Mouse (Mus musculus): Measurements from ENCODE around the gene Gm37240. TPM values are rescaled to one million over a fixed set of nuclear protein-coding genes. Genes with fewer than 3 reads are reported as not detected.
A peak's percentile ranks its signal among the peaks of the same experiment; 100 is the strongest.

Gm37240 gene
- polyA plus RNA-seq, 1 experiment from 2014 or later = 0.21 TPM

DNA sequence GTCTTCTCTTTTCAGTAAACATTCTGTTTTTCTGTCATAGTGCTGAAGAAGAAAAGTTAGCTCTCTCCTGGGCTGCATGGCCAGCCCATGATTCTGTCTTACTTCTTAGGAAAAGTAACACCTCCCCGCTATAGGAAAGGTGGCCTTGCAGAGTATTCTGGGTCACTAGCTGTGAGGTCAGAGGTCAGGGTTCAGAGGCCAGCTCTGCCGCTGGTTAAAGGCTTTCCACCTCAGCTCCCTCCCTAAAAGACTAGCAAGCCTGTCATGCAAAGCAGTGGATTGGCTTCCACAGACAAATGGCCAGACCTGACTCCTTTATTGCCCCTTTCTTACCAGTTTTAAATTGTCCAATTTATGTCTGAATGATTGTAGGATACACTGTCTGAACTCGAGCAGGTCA, 23.3 kb downstream of the Gm37240 start:
- WGBS (ENCODE audit: insufficient replicate concordance) = 45% methylated on average over 3 of the region's 3 CpGs
- Histone ChIP-seq H3K9me3 (replicated peaks) (no peaks in the 10 kb centered on the region), H3K4me1 (replicated peaks) (no peaks in the 10 kb centered on the region; the same call in 1 of the 2 replicates), H3K27me3 (no peaks in the 10 kb centered on the region), H3K4me3 (replicated peaks) (no peak overlapping the region), H3K9ac (no peak overlapping the region), H3K27ac (no peak overlapping the region), H3K4me2 (no peak overlapping the region), H3K36me3 (no peaks in the 10 kb centered on the region)
- DNase-seq (no peak), ATAC-seq (ENCODE audit: low read depth) (no peak)

DNA sequence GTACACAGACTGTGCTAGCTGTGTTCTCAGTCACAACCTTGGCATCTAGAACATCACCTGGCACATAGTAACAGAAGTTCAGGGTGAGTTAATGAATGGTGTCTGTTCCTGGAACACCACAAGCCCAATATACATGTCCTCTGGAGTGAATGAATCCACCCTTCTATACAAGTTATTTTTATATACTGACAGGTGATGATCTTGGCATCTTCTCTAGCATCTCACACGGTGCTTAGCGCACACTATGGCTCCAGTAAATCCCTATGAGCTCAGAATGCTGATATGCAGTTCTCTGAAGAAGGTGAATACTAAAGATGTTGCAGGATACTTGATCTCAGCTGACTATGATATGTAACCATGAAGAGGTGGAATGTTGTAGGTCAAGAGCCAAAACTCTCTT, 24.4 kb downstream of the Gm37240 start:
- ATAC-seq (ENCODE audit: low read depth) = no peak

DNA sequence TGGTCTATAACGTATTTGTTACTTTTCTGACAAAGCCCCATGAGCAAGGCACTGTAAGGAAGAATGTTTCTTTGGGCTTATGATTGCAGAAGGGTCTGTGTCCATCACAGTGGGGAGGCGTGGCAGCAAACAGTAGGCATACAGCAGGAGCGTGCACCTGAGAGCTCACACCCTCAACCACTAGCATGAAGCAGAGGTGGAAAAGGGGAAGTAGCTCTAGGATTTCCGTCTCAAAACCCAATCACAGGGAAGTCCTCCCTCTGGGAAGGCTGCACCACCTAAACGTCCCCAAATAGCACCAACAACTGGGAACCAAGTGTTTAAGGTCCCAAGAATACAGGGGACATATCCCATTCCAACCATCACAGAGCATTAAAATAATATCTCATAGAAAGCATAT, 26.3 kb downstream of the Gm37240 start:
- no peaks in the 10 kb centered on the region for H3K36me3 ChIP-seq
- H3K9ac ChIP-seq = no peak overlapping the region
- H3K4me2 ChIP-seq = no peak overlapping the region
- H3K27me3 ChIP-seq = no peaks in the 10 kb centered on the region
- H3K4me1 ChIP-seq (replicated peaks) = peaks cover 28% of the 10 kb centered on the region
- WGBS (ENCODE audit: insufficient replicate concordance) = 38% methylated on average over 5 of the region's 5 CpGs
- ATAC-seq (ENCODE audit: low read depth) = no peak
- no peak overlapping the region for H3K27ac ChIP-seq
- H3K9me3 ChIP-seq (replicated peaks) = no peaks in the 10 kb centered on the region
- H3K4me3 ChIP-seq (replicated peaks) = no peak overlapping the region
- no peak for DNase-seq

More for the DNA sequence above, 24.4 kb downstream of the Gm37240 start:
- Histone ChIP-seq H3K9ac (no peak overlapping the region), H3K27me3 (no peaks in the 10 kb centered on the region), H3K4me1 (replicated peaks) (peaks cover 10% of the 10 kb centered on the region), H3K36me3 (no peaks in the 10 kb centered on the region), H3K9me3 (replicated peaks) (no peaks in the 10 kb centered on the region), H3K4me2 (no peak overlapping the region), H3K27ac (no peak overlapping the region), H3K4me3 (replicated peaks) (no peak overlapping the region)
- WGBS (ENCODE audit: insufficient replicate concordance) = 72% methylated on average over 2 of the region's 2 CpGs
- no peak for DNase-seq

DNA sequence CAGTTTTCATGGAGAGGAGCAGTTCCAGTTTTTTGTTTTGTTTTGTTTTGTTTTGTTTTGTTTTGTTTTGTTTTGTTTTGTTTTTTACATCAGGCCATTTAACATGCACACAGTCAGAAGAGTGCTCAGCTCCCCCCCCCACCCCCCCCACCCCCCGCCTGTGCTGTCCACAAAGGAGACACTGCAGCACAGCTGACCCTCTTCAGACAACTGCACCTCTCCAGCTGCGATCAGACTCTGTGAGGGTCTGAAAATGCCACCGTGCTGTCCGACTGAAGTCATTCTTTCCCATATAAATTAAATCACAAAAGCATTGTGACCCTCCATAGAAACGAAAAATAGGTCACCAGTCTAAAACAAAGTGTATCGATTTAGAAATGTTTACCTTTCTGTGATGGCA, 28.0 kb downstream of the Gm37240 start:
- no peak overlapping the region for H3K4me3 ChIP-seq (replicated peaks)
- no peaks in the 10 kb centered on the region for H3K27me3 ChIP-seq
- no peak overlapping the region for H3K9ac ChIP-seq
- 74% methylated on average over 6 of the region's 6 CpGs for WGBS (ENCODE audit: insufficient replicate concordance)
- H3K4me1 ChIP-seq (replicated peaks) = peaks cover 42% of the 10 kb centered on the region
- no peak overlapping the region for H3K27ac ChIP-seq
- no peaks in the 10 kb centered on the region for H3K9me3 ChIP-seq (replicated peaks)
- DNase-seq = no peak
- H3K36me3 ChIP-seq = no peaks in the 10 kb centered on the region
- ATAC-seq (ENCODE audit: low read depth) = no peak
- H3K4me2 ChIP-seq = no peak overlapping the region

DNA sequence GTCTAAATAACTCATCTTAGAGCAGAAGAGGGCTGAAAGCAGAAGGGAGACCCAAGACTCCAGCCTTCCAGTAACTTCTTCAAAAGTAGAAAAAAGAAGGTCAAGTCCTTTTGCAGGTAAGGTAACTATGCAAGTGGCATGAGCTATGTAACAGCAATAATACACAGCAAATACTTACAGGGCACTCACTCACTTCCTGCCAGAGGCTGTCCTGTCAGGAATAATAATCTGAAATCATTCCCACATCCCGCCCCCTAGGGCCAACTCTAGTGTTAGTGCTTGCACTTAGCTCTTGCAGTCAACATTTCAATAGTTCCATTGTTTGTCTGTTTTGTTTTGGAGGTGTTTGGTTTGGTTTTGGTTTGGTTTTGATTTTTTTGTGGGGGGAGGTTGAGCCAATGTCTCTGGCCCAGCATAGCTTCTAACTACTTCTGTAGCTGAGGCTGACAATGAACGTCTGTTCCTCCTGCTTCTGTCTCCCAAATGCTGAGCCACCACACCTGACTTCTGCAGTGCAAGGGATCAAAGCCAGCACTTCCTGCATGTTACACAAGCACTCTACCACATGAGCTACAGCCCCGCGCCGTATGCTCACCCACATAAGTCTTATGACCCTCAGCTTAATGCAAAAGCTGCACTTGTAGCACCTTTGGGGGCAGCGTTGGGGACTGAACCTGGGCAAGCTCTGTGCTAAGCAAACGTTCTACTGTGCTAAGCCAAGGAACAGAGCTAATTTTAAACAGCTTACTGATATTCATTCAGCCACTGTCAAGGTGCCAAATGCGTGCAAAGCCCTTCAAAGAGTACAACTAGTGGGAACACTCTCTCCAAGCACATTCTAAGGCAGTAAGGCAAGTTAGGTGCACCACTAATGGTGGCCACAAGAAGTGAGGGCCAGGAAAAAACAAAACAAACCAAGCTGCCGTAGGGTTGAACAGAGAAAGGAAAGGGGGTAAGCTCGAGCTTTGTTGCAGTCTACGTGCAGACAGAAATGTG, 28.9 kb downstream of the Gm37240 start:
- no peak for ATAC-seq (ENCODE audit: low read depth)
- H3K9me3 ChIP-seq (replicated peaks) = no peaks in the 10 kb centered on the region
- H3K9ac ChIP-seq = no peak overlapping the region
- H3K4me2 ChIP-seq = no peak overlapping the region
- DNase-seq = no peak
- H3K36me3 ChIP-seq = no peaks in the 10 kb centered on the region
- H3K4me3 ChIP-seq (replicated peaks) = no peak overlapping the region
- H3K4me1 ChIP-seq (replicated peaks) = peaks cover 42% of the 10 kb centered on the region
- no peaks in the 10 kb centered on the region for H3K27me3 ChIP-seq
- 54% methylated on average over 11 of the region's 11 CpGs for WGBS (ENCODE audit: insufficient replicate concordance)
- H3K27ac ChIP-seq = no peak overlapping the region

DNA sequence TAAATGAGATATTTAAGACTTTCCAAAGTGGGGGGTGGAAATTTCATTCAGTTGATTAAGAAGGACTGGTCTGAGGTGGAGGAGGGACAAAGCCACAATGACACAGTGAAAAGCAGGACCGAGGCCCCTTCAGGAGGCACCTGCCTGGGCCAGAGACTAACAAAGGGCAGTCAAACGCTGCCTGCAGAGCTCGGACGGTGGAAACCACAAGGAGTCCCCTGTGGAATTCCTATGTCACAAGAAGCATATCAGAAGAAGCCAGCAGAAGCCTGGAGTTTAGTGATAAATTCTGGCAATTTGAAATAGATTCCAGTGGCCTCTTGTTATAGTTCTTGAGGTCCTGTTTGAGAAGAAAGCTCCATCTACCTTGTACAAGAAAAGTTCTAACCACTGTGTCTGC, 30.2 kb downstream of the Gm37240 start:
- H3K4me3 ChIP-seq (replicated peaks) = no peak overlapping the region
- DNase-seq = peak; percentile 57
- no peaks in the 10 kb centered on the region for H3K36me3 ChIP-seq
- peak overlapping the region; percentile 36 for H3K4me2 ChIP-seq
- H3K4me1 ChIP-seq (replicated peaks) = peaks cover 42% of the 10 kb centered on the region
- ATAC-seq (ENCODE audit: low read depth) = peak; percentile 69
- H3K9ac ChIP-seq = 0 out of 2 replicates have a peak overlapping the region, but pooled peaks have one; percentile 16
- H3K27me3 ChIP-seq = no peaks in the 10 kb centered on the region
- WGBS (ENCODE audit: insufficient replicate concordance) = 14% methylated on average over 4 of the region's 4 CpGs
- no peaks in the 10 kb centered on the region for H3K9me3 ChIP-seq (replicated peaks)
- peak overlapping the region; percentile 11 for H3K27ac ChIP-seq

DNA sequence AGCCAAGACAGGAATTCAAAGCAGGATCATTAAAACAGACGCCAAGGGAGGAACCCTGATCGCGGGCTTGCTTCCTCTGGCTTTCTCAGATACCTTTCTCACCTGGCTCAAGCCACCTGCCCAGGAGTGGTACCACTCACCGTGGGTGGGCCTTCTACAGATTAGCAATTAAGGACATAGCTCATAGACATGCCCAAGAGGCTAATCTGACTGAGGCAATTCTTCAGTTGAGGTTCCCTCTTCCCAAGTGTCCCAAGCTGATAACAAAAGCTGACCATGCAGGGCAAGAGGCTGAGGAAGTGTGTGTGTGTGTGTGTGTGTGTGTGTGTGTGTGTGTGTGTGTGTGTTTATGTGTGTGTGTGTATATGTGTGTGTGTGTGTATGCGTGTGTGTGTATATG, 31.4 kb downstream of the Gm37240 start:
- 61% methylated on average over 5 of the region's 5 CpGs for WGBS (ENCODE audit: insufficient replicate concordance)
- no peak overlapping the region for H3K4me3 ChIP-seq (replicated peaks)
- no peaks in the 10 kb centered on the region for H3K9me3 ChIP-seq (replicated peaks)
- ATAC-seq (ENCODE audit: low read depth) (peak; percentile 90), DNase-seq (peak; percentile 61)
- no peaks in the 10 kb centered on the region for H3K27me3 ChIP-seq
- peak overlapping the region; percentile 43; the same call in 1 of the 2 replicates for H3K27ac ChIP-seq
- peaks cover 42% of the 10 kb centered on the region for H3K4me1 ChIP-seq (replicated peaks)
- H3K9ac ChIP-seq = no peak overlapping the region
- H3K36me3 ChIP-seq = no peaks in the 10 kb centered on the region
- 0 out of 2 replicates have a peak overlapping the region, but pooled peaks have one; percentile 5 for H3K4me2 ChIP-seq

DNA sequence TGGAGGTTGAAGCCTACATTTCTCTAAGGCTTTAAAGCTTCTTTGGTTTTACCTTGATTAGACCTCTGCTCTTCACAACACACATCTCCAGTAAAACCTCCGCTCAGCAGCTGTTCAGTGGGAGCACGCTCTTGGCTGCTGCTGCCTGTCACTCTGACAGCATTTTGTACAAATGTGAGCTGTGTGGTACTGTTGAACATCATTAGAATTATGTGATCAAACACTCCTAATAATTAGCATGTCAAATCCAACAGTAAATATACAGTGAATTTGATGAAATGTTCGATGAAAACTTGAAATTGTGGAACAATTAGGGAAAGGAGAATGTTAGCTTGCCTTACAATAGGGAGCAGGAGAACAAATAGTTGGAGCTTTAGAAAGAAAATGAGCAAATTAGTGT, 32.3 kb downstream of the Gm37240 start:
- WGBS (ENCODE audit: insufficient replicate concordance) = 75% methylated on average over 3 of the region's 3 CpGs
- no peaks in the 10 kb centered on the region for H3K9me3 ChIP-seq (replicated peaks)
- no peaks in the 10 kb centered on the region for H3K27me3 ChIP-seq
- DNase-seq (no peak), ATAC-seq (ENCODE audit: low read depth) (no peak)
- no peak overlapping the region for H3K4me3 ChIP-seq (replicated peaks)
- H3K4me1 ChIP-seq (replicated peaks) = peaks cover 42% of the 10 kb centered on the region
- H3K9ac ChIP-seq = no peak overlapping the region
- no peaks in the 10 kb centered on the region for H3K36me3 ChIP-seq
- H3K4me2 ChIP-seq = no peak overlapping the region
- H3K27ac ChIP-seq = no peak overlapping the region

DNA sequence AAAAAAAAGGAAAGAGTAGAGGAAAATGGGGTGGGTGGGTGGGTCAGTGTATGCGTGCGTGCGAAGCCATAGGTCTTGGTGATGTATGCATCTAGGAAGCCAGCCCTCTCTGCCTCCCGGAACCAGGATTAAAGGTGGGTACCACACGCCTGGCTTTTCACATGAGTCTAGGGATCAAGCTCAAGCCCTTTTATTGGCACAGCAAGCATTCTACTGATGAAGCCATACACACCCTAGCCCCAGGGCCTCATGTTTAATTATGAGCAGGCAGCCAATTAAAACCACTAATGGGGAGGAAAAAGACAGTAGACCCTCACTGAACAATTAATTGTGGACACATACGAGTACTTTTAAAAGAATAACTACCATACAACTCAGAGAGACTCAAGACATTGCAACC, 33.2 kb downstream of the Gm37240 start:
- H3K36me3 ChIP-seq = no peaks in the 10 kb centered on the region
- H3K9ac ChIP-seq = no peak overlapping the region
- H3K4me1 ChIP-seq (replicated peaks) = peaks cover 42% of the 10 kb centered on the region
- H3K4me3 ChIP-seq (replicated peaks) = no peak overlapping the region
- WGBS (ENCODE audit: insufficient replicate concordance) = 74% methylated on average over 6 of the region's 6 CpGs
- DNase-seq = no peak
- no peaks in the 10 kb centered on the region for H3K9me3 ChIP-seq (replicated peaks)
- H3K27me3 ChIP-seq = no peaks in the 10 kb centered on the region
- no peak overlapping the region for H3K4me2 ChIP-seq
- no peak overlapping the region for H3K27ac ChIP-seq
- no peak for ATAC-seq (ENCODE audit: low read depth)

DNA sequence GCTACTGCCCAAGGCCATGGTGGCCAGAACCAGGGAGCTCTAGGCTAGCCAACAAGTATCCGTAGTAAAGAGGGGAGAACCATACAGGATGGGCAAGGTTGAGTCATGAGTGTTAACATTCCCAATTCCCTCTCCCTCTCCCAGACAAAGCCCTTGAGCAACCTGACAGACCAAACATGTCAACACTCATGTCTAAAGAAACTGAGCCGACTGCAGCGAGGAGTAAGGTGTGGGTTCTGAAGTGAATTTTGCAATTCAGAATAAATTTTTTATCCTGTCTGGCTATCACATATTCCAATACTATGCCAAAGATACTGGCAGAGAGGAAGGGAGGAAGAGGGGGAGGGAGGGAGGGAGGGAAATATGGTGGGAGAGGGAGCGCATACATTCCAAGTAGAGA, 33.6 kb downstream of the Gm37240 start:
- Histone ChIP-seq H3K4me1 (replicated peaks) (peaks cover 40% of the 10 kb centered on the region), H3K4me2 (no peak overlapping the region), H3K9me3 (replicated peaks) (no peaks in the 10 kb centered on the region), H3K36me3 (no peaks in the 10 kb centered on the region), H3K27me3 (no peaks in the 10 kb centered on the region), H3K27ac (no peak overlapping the region), H3K4me3 (replicated peaks) (no peak overlapping the region), H3K9ac (no peak overlapping the region)
- DNase-seq (no peak), ATAC-seq (ENCODE audit: low read depth) (no peak)
- WGBS (ENCODE audit: insufficient replicate concordance) = 69% methylated on average over 4 of the region's 4 CpGs

DNA sequence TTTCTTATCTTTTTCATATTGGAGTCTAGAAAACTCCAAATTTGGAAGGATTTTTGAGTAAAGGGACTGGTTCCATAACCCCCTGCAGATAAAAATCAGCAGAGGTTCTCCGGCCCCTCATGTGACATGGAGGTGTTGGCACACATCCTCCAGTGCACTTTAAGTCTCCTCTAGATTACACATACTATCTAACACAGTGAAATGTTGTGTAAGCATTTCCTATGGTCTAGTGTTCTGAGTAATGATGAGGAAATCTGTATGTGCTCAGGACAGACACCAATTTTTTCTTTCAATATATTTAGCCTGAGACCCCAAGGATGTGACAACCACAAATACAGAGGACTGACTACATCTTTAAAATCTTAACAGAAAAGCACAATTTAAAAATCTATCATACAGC, 37.2 kb downstream of the Gm37240 start:
- H3K4me2 ChIP-seq = no peak overlapping the region
- H3K27ac ChIP-seq = no peak overlapping the region
- H3K27me3 ChIP-seq = no peaks in the 10 kb centered on the region
- H3K9ac ChIP-seq = no peak overlapping the region
- H3K4me1 ChIP-seq (replicated peaks) = peaks cover 5% of the 10 kb centered on the region; the same call in 1 of the 2 replicates
- DNase-seq (no peak), ATAC-seq (ENCODE audit: low read depth) (no peak)
- no peak overlapping the region for H3K4me3 ChIP-seq (replicated peaks)
- H3K36me3 ChIP-seq = no peaks in the 10 kb centered on the region
- WGBS (ENCODE audit: insufficient replicate concordance) = 52% methylated on average over 1 of the region's 1 CpGs
- H3K9me3 ChIP-seq (replicated peaks) = no peaks in the 10 kb centered on the region

DNA sequence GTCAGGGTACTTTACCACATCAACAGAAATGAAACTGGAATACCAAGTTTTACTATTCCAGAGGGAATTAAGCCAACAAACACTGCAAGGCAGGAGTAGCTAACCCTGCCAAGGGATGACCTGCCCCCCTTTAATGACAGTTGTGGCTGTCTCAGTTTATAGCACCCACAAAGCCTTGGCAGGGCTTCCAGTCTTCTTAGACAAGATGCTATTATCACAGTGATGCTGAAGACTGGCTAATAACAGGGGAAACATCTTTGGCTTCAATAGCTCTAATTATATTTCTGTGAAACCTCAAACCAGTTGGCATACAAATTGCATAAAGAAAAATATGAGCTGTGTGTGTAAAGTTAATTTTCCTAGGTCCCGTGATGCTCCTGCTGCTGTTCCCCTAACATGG, 41.0 kb downstream of the Gm37240 start:
- DNase-seq (no peak), ATAC-seq (ENCODE audit: low read depth) (no peak)
- Histone ChIP-seq H3K9ac (no peak overlapping the region), H3K27me3 (no peaks in the 10 kb centered on the region; the same call in 1 of the 2 replicates), H3K4me1 (replicated peaks) (no peaks in the 10 kb centered on the region), H3K27ac (no peak overlapping the region), H3K9me3 (replicated peaks) (no peaks in the 10 kb centered on the region), H3K4me3 (replicated peaks) (no peak overlapping the region), H3K4me2 (no peak overlapping the region), H3K36me3 (no peaks in the 10 kb centered on the region)
- WGBS (ENCODE audit: insufficient replicate concordance) = 84% methylated on average over 1 of the region's 1 CpGs

Measured in liver, embryonic 13.5 days (tissue).